Mouse (Mus musculus) heart, postnatal 10 days (tissue): ENCODE results near the gene Pabpn1. TPM values are rescaled to one million over a fixed set of nuclear protein-coding genes. Genes with fewer than 3 reads are reported as not detected.

ENCODE experiments used
- total RNA-seq, 2 experiments: library from RNA; stranded (reverse); gene quantifications; 2 replicates each; pipeline ENCODE4 v1.2.3; 2021

The Pabpn1 gene
- total RNA-seq, 2 experiments from 2014 or later = 99.4 to 103 TPM

Other genes starting within 250 kb of the Pabpn1 start
- gene 1700123O20Rik, start 206.3 kb upstream of the Pabpn1 start, total RNA-seq = 10 to 100 TPM; 19.8 to 21.9 TPM
- 100 to 1,000 TPM; 104 to 114 TPM for gene Acin1, start 205.6 kb upstream of the Pabpn1 start, total RNA-seq
- gene Gm29776, start 193.7 kb upstream of the Pabpn1 start, total RNA-seq = under 1 TPM; 0.10 TPM
- not detected for gene Cebpe, start 180.3 kb upstream of the Pabpn1 start, total RNA-seq
- 1 to 10 TPM; 2.4 to 3.6 TPM for gene Slc7a8, start 110.6 kb upstream of the Pabpn1 start, total RNA-seq
- gene Rnf212b, start 78.4 kb upstream of the Pabpn1 start, total RNA-seq = not detected
- gene Homez, start 21.5 kb upstream of the Pabpn1 start, total RNA-seq = 10 to 100 TPM in 1 of 2 experiments, 1 to 10 TPM in 1; 8.7 to 11.2 TPM
- 1 to 10 TPM; 5.6 to 6.2 TPM for gene Ppp1r3e, start 14.9 kb upstream of the Pabpn1 start, total RNA-seq
- gene Bcl2l2, start 9.1 kb upstream of the Pabpn1 start, total RNA-seq = 10 to 100 TPM; 39.3 to 41.8 TPM
- gene Gm20521, start 9.1 kb upstream of the Pabpn1 start, total RNA-seq = 1 to 10 TPM in 1 of 2 experiments, not detected in 1; 1.6 TPM
- gene Slc22a17, start 20.6 kb downstream of the Pabpn1 start, total RNA-seq = 10 to 100 TPM in 1 of 2 experiments, 1 to 10 TPM in 1; 9.6 to 10.8 TPM
- 1 to 10 TPM; 7.4 TPM for gene Efs, start 33.6 kb downstream of the Pabpn1 start, total RNA-seq
- not detected for gene Il25, start 40.2 kb downstream of the Pabpn1 start, total RNA-seq
- under 1 TPM in 1 of 2 experiments, not detected in 1; 0.91 TPM for gene Cmtm5, start 43.8 kb downstream of the Pabpn1 start, total RNA-seq
- over 10,000 TPM; 20,580 to 20,870 TPM for gene Myh6, start 74.4 kb downstream of the Pabpn1 start, total RNA-seq
- gene Gm17428, start 84.4 kb downstream of the Pabpn1 start, total RNA-seq = not detected
- gene Myh7, start 102.1 kb downstream of the Pabpn1 start, total RNA-seq = 1,000 to 10,000 TPM; 1,842 to 1,858 TPM
- 10 to 100 TPM; 30.6 to 33.9 TPM for gene Ngdn, start 123.0 kb downstream of the Pabpn1 start, total RNA-seq
- 1 to 10 TPM; 2.2 to 3.4 TPM for gene Zfhx2, start 199.8 kb downstream of the Pabpn1 start, total RNA-seq
- 10 to 100 TPM; 11.3 to 13.8 TPM for gene Thtpa, start 202.3 kb downstream of the Pabpn1 start, total RNA-seq
- 1 to 10 TPM; 5.5 to 5.7 TPM for gene Ap1g2, start 214.1 kb downstream of the Pabpn1 start, total RNA-seq
- under 1 TPM; 0.12 to 0.15 TPM for gene Jph4, start 224.4 kb downstream of the Pabpn1 start, total RNA-seq